Mouse (Mus musculus) forelimb bud, embryonic 11.5 days (tissue): ENCODE measurements around the gene Nebl.
A peak's percentile ranks its signal among the peaks of the same experiment; 100 is the strongest.

Experiments
- DNase-seq: peaks from one replicate; pipeline ENCODE4 v3.0.0-alpha.2; 2012; ENCODE audit warnings: low read depth, low spot score

The Nebl gene

GRCm38 (mm10) chr2:17638631-17639030, 92.6 kb downstream of the Nebl start:
- DNase-seq = no peak

GRCm38 (mm10) chr2:17623931-17624330, 107.3 kb downstream of the Nebl start:
- DNase-seq = no peak

- no peak for DNase-seq
Measured at GRCm38 (mm10) chr2:17610259-17610658, 121.0 kb downstream of the Nebl start.

GRCm38 (mm10) chr2:17603573-17603972, 127.7 kb downstream of the Nebl start:
- DNase-seq = no peak

- no peak for DNase-seq
Measured at GRCm38 (mm10) chr2:17600652-17601051, 130.6 kb downstream of the Nebl start.

GRCm38 (mm10) chr2:17599860-17600259, 131.4 kb downstream of the Nebl start:
- no peak for DNase-seq

- no peak for DNase-seq
Measured at GRCm38 (mm10) chr2:17597932-17598331, 133.3 kb downstream of the Nebl start.

- DNase-seq = no peak
Measured at GRCm38 (mm10) chr2:17589669-17590068, 141.6 kb downstream of the Nebl start.

GRCm38 (mm10) chr2:17585329-17585992, 145.8 kb downstream of the Nebl start:
- no peak for DNase-seq

GRCm38 (mm10) chr2:17575648-17576047, 155.6 kb downstream of the Nebl start:
- DNase-seq = no peak

- no peak for DNase-seq
Measured at GRCm38 (mm10) chr2:17571716-17572115, 159.5 kb downstream of the Nebl start.

GRCm38 (mm10) chr2:17558889-17559742, 172.1 kb downstream of the Nebl start:
- DNase-seq = no peak

- DNase-seq = no peak
Measured at GRCm38 (mm10) chr2:17549895-17550558, 181.2 kb downstream of the Nebl start.

GRCm38 (mm10) chr2:17546354-17546948, 184.8 kb downstream of the Nebl start:
- no peak for DNase-seq

GRCm38 (mm10) chr2:17539737-17540136, 191.5 kb downstream of the Nebl start:
- DNase-seq = no peak

- DNase-seq = no peak
Measured at GRCm38 (mm10) chr2:17538493-17538892, 192.8 kb downstream of the Nebl start.

- no peak for DNase-seq
Measured at GRCm38 (mm10) chr2:17531355-17532105, 199.7 kb downstream of the Nebl start.

GRCm38 (mm10) chr2:17525739-17526526, 205.3 kb downstream of the Nebl start:
- no peak for DNase-seq

- no peak for DNase-seq
Measured at GRCm38 (mm10) chr2:17525211-17525610, 206.1 kb downstream of the Nebl start.

- peak; percentile 60 for DNase-seq
Measured at GRCm38 (mm10) chr2:17524205-17524978, 206.9 kb downstream of the Nebl start.
